Mouse (Mus musculus) Patski (cell line): ENCODE measurements around the gene Tgfbi. TPM values are rescaled to one million over a fixed set of nuclear protein-coding genes. Genes with fewer than 3 reads are reported as not detected.

Experiments used
- ATAC-seq: fragments of 100-300 bp; one replicate; pipeline ENCODE4 v1.8.0; 2021
- CTCF ChIA-PET: fragments of 350-600 bp; sonication (Branson Sonifier 250); formaldehyde crosslinking; loops from one replicate; lab custom pipeline; 2022; ENCODE audit warnings: inconsistent platforms; lab: Charles Lee
- POLR2A ChIA-PET: fragments of 350-600 bp; sonication (Branson Sonifier 250); formaldehyde crosslinking; loops from one replicate; lab custom pipeline; 2022; ENCODE audit warnings: antibody characterized with exemption, inconsistent platforms; lab: Charles Lee
- DNase-seq: peaks from one replicate; pipeline ENCODE4 v3.0.0-alpha.2; 2011; ENCODE audit warnings: low read depth, low spot score
- H3K27me3 ChIP-seq: fragments of 371-371 bp; one replicate; pipeline ENCODE4 v1.5.1; 2021
- CTCF ChIP-seq: fragments of 100-300 bp; IDR thresholded peaks from one replicate; pipeline ENCODE4 v1.5.1; 2021
- in situ Hi-C: fragments of 300-500 bp; cut with MboI; formaldehyde crosslinking; loops from 3 replicates; pipeline ENCODE4 v1.11.1; 2018; ENCODE audit warnings: low pct_unique_long_range_greater_than_20kb, mixed read lengths
- polyA plus RNA-seq: library from polyadenylated mRNA; unstranded; gene quantifications from one replicate; pipeline ENCODE4 v1.2.3, GENCODE M21; 2021

Gene Tgfbi
- 0.04 TPM for polyA plus RNA-seq

GRCm38 (mm10) chr13:56609103-56609856 is at the start of gene Tgfbi:
TSS of gene Tgfbi (plus strand) at chr13:56609523.
- in situ Hi-C loops = no loop called here
- DNase-seq (no peak), ATAC-seq (no peak)
- H3K27me3 ChIP-seq = no peaks in the 10 kb centered on the region
- TF ChIP-seq CTCF = no peak
- CTCF ChIA-PET = interaction anchor here (1.1 to 1.3 kb wide), 2 partner anchors 34 to 49 kb away, joined by 3 read pairs; no protein-coding TSS in a partner anchor
- POLR2A ChIA-PET = no interaction called here

- DNase-seq (no peak), ATAC-seq (no peak)
- no peak for TF ChIP-seq CTCF
- ChIA-PET POLR2A (no interaction called here), CTCF (no interaction called here)
- no peaks in the 10 kb centered on the region for H3K27me3 ChIP-seq
- in situ Hi-C loops = loop anchor here (5.0 kb wide), 2 partner anchors 82 to 192 kb away; partner anchors contain the start of gene Gm45623
Measured at GRCm38 (mm10) chr13:56559841-56560370, 49.4 kb upstream of the Tgfbi start.

GRCm38 (mm10) chr13:56561129-56561528 is 48.2 kb upstream of the Tgfbi start:
- CTCF ChIA-PET = no interaction called here
- in situ Hi-C loops = loop anchor here (5.0 kb wide), 2 partner anchors 81 to 191 kb away; partner anchors contain the start of gene Gm45623
- no peak for ATAC-seq
- H3K27me3 ChIP-seq = no peaks in the 10 kb centered on the region
- no peak for DNase-seq
- POLR2A ChIA-PET = no interaction called here
- no peak for TF ChIP-seq CTCF

GRCm38 (mm10) chr13:56563075-56563474 is 46.2 kb upstream of the Tgfbi start:
- in situ Hi-C loops = loop anchor here (5.0 kb wide), 2 partner anchors 79 to 189 kb away; partner anchors contain the start of gene Gm45623
- DNase-seq (no peak), ATAC-seq (no peak)
- no peaks in the 10 kb centered on the region for H3K27me3 ChIP-seq
- POLR2A ChIA-PET = no interaction called here
- peak; percentile 75 for TF ChIP-seq CTCF
- CTCF ChIA-PET = interaction anchor here (1.0 kb wide), 1 partner anchor 13 kb away, joined by 4 read pairs; no protein-coding TSS in a partner anchor

- ATAC-seq = no peak
- no peak for DNase-seq
- POLR2A ChIA-PET = no interaction called here
- in situ Hi-C loops = no loop called here
- no peak for TF ChIP-seq CTCF
- H3K27me3 ChIP-seq = no peaks in the 10 kb centered on the region
- CTCF ChIA-PET = interaction anchor here (0.9 to 1.2 kb wide), 3 partner anchors 15 to 92 kb away, joined by 3 to 6 read pairs (median 4); no protein-coding TSS in a partner anchor
Measured at GRCm38 (mm10) chr13:56566336-56566735, 43.0 kb upstream of the Tgfbi start.

GRCm38 (mm10) chr13:56571645-56572044 is 37.7 kb upstream of the Tgfbi start:
- ATAC-seq = no peak
- ChIA-PET CTCF (interaction anchor here (1.0 to 1.1 kb wide), 2 partner anchors 10 to 16 kb away, joined by 3 to 4 read pairs; no protein-coding TSS in a partner anchor), POLR2A (no interaction called here)
- TF ChIP-seq CTCF = no peak
- no peaks in the 10 kb centered on the region for H3K27me3 ChIP-seq
- in situ Hi-C loops = no loop called here
- no peak for DNase-seq

GRCm38 (mm10) chr13:56575074-56575473 is 34.2 kb upstream of the Tgfbi start:
- ChIA-PET CTCF (interaction anchor here (0.9 to 1.8 kb wide), 11 partner anchors 10 to 150 kb away, joined by 3 to 5 read pairs (median 4); no protein-coding TSS in a partner anchor), POLR2A (no interaction called here)
- TF ChIP-seq CTCF = no peak
- DNase-seq = no peak
- no peak for ATAC-seq
- in situ Hi-C loops = no loop called here
- no peaks in the 10 kb centered on the region for H3K27me3 ChIP-seq

- ATAC-seq (peak; percentile 54), DNase-seq (peak; percentile 34)
- ChIA-PET POLR2A (no interaction called here), CTCF (interaction anchor here (0.9 to 1.8 kb wide), 12 partner anchors 11 to 150 kb away, joined by 3 to 5 read pairs (median 4); no protein-coding TSS in a partner anchor)
- peak; percentile 93 for TF ChIP-seq CTCF
- in situ Hi-C loops = no loop called here
- H3K27me3 ChIP-seq = no peaks in the 10 kb centered on the region
Measured at GRCm38 (mm10) chr13:56575701-56576321, 33.5 kb upstream of the Tgfbi start.

GRCm38 (mm10) chr13:56578097-56578496 is 31.2 kb upstream of the Tgfbi start:
- H3K27me3 ChIP-seq = no peaks in the 10 kb centered on the region
- CTCF ChIA-PET = no interaction called here
- DNase-seq = no peak
- in situ Hi-C loops = no loop called here
- POLR2A ChIA-PET = no interaction called here
- TF ChIP-seq CTCF = no peak
- no peak for ATAC-seq

GRCm38 (mm10) chr13:56580450-56580849 is 28.9 kb upstream of the Tgfbi start:
- no peak for TF ChIP-seq CTCF
- in situ Hi-C loops = no loop called here
- DNase-seq (no peak), ATAC-seq (no peak)
- POLR2A ChIA-PET = no interaction called here
- H3K27me3 ChIP-seq = no peaks in the 10 kb centered on the region
- CTCF ChIA-PET = interaction anchor here (1.3 to 1.5 kb wide), 2 partner anchors 15 to 32 kb away, joined by 3 to 4 read pairs; no protein-coding TSS in a partner anchor
